Mouse (Mus musculus) lung, adult 2 months (tissue): ENCODE measurements around the gene Mtfp1.

Source experiments
- CTCF ChIP-seq: fragments of 200-500 bp; IDR thresholded peaks from 2 replicates; pipeline ENCODE4 v1.5.1; 2011; ENCODE audit warnings: mild to moderate bottlenecking, low read length, control low read depth; ENCODE audit not compliant: insufficient read depth
- POLR2A ChIP-seq: fragments of 200-500 bp; IDR thresholded peaks from 2 replicates; pipeline ENCODE4 v1.6.1; 2011; ENCODE audit warnings: low read depth, mild to moderate bottlenecking, control low read depth, low read length, borderline replicate concordance; ENCODE audit errors: extremely low read depth

DNA sequence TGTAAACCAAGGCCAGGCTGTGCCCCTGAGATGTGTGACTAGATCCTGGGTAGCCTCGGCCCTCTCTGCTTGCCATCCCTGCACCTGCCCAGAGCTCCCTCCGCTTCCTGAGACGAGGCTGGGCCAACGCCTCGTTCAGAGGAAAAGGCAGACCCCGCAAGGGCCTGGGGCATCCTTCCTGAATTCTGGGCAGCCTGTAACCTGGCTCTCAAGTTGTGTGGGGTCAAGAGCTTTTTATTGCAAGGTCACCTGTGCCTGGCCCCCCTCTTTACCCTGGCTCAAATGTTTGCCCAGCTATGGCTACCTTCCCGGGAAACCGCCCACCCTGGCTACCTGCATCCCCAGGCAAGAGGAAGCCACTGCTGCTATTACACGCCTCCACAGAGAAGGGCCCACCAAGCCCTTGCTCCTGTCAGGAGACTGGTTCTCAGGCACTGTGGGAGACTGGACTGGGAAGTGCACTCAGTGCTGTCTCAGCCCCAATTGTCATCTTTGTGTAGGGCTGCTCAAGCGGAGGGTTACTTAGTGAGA, 1.9 kb upstream of the Mtfp1 start:
- TF ChIP-seq CTCF: no peak
- no peak for TF ChIP-seq POLR2A
